Mouse (Mus musculus): ENCODE results near the gene Nfatc2. TPM values are rescaled to one million over a fixed set of nuclear protein-coding genes. Genes with fewer than 3 reads are reported as not detected.
A peak's percentile ranks its signal among the peaks of the same experiment; 100 is the strongest.

The Nfatc2 gene
- polyA plus RNA-seq, 1 experiment from 2014 or later: 2.0 TPM

DNA sequence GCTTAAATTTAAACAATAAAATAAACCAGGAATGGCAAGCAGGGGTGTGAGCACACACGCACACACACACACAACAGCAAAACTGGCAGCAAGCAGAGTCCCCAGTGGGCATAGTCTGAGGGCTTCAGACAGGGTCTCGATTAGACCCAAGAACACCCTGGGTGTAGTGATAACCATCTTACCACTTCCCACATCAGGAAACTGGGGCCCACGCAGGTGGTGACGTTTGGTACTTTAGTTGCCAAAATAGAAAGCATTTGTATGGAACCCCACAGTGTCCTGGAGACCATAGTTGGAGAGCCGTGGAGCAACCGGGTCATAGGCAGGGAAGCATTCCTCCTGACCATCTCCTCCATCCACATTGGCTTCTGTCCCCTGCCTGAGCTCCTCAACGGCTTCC lies 5.8 kb downstream of the Nfatc2 start:
- no peak overlapping the region for H3K27ac ChIP-seq
- H3K36me3 ChIP-seq (ENCODE audit: insufficient read depth, low read length): no peaks in the 10 kb centered on the region
- no peaks in the 10 kb centered on the region for H3K9me3 ChIP-seq (replicated peaks; ENCODE audit: low read length)
- 76% methylated on average over 7 of the region's 7 CpGs for WGBS
- DNase-seq (ENCODE audit: low spot score) (no peak), ATAC-seq (replicated peaks; ENCODE audit: low FRiP score, low read depth) (no peak)
- H3K4me1 ChIP-seq (replicated peaks; ENCODE audit: insufficient read depth, low read length): no peaks in the 10 kb centered on the region
- H3K4me3 ChIP-seq (replicated peaks; ENCODE audit: low read depth, low read length): no peak overlapping the region
- H3K27me3 ChIP-seq (ENCODE audit: insufficient read depth, low read length): no peaks in the 10 kb centered on the region
- TF ChIP-seq CTCF (IDR thresholded peaks at IDR 0.05; ENCODE audit: low read depth): no peak
- no peak overlapping the region for H3K9ac ChIP-seq (ENCODE audit: low read depth, low read length)
- H3K4me2 ChIP-seq (ENCODE audit: low read length): no peak overlapping the region

DNA sequence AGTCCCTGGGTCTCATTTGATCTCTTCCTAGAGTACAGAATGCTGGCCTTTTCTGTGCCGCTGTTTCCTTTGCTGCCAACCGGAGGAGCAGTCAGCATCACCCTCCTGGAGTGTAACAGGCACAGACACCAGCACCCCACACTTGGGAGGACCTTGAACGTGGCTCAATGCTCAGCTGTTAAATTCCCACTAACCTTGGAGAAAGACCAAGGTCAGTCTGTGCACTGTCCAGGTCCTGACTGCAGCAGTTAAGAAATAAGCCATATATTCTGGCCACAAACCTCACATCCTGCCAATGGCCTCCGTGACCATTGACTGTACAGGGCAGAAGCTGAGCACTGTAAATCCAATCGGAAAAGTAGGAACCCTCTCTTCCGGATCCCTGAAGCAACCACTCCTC lies 7.8 kb downstream of the Nfatc2 start:
- DNase-seq (ENCODE audit: low spot score) (no peak), ATAC-seq (replicated peaks; ENCODE audit: low FRiP score, low read depth) (no peak)
- no peaks in the 10 kb centered on the region for H3K27me3 ChIP-seq (ENCODE audit: insufficient read depth, low read length)
- no peaks in the 10 kb centered on the region for H3K9me3 ChIP-seq (replicated peaks; ENCODE audit: low read length)
- no peak for TF ChIP-seq CTCF (IDR thresholded peaks at IDR 0.05; ENCODE audit: low read depth)
- H3K27ac ChIP-seq: no peak overlapping the region
- H3K4me3 ChIP-seq (replicated peaks; ENCODE audit: low read depth, low read length): no peak overlapping the region
- no peaks in the 10 kb centered on the region for H3K36me3 ChIP-seq (ENCODE audit: insufficient read depth, low read length)
- no peak overlapping the region for H3K9ac ChIP-seq (ENCODE audit: low read depth, low read length)
- no peak overlapping the region for H3K4me2 ChIP-seq (ENCODE audit: low read length)
- WGBS: 79% methylated on average over 6 of the region's 6 CpGs
- peaks cover 11% of the 10 kb centered on the region; the same call in 1 of the 2 replicates for H3K4me1 ChIP-seq (replicated peaks; ENCODE audit: insufficient read depth, low read length)

DNA sequence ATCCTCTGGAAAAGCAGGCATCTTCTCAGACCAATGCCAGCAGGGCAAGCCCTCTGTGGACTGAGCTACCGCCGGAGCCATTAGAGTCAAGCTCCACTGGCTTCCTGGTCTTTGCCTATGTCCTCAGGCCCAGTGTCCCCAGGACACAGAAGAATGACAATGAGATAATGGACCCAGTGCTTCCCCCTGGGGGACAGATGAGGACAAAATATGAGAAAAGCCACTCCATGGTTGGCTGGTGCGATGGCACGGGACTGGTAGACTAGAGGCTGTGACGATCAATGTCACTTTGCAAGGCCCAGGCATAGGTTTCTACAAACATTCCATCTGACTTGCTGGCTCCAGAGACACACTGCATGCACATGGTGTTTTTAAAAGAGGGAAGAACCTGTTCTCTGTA lies 8.5 kb downstream of the Nfatc2 start:
- ATAC-seq (replicated peaks; ENCODE audit: low FRiP score, low read depth) (no peak), DNase-seq (ENCODE audit: low spot score) (no peak)
- no peak overlapping the region for H3K27ac ChIP-seq
- no peak overlapping the region for H3K9ac ChIP-seq (ENCODE audit: low read depth, low read length)
- H3K36me3 ChIP-seq (ENCODE audit: insufficient read depth, low read length): no peaks in the 10 kb centered on the region
- no peaks in the 10 kb centered on the region for H3K27me3 ChIP-seq (ENCODE audit: insufficient read depth, low read length)
- WGBS: 80% methylated on average over 5 of the region's 5 CpGs
- H3K4me3 ChIP-seq (replicated peaks; ENCODE audit: low read depth, low read length): no peak overlapping the region
- no peak overlapping the region for H3K4me2 ChIP-seq (ENCODE audit: low read length)
- H3K4me1 ChIP-seq (replicated peaks; ENCODE audit: insufficient read depth, low read length): peaks cover 13% of the 10 kb centered on the region; the same call in 1 of the 2 replicates
- peak; percentile 58 for TF ChIP-seq CTCF (IDR thresholded peaks at IDR 0.05; ENCODE audit: low read depth)
- no peaks in the 10 kb centered on the region for H3K9me3 ChIP-seq (replicated peaks; ENCODE audit: low read length)

DNA sequence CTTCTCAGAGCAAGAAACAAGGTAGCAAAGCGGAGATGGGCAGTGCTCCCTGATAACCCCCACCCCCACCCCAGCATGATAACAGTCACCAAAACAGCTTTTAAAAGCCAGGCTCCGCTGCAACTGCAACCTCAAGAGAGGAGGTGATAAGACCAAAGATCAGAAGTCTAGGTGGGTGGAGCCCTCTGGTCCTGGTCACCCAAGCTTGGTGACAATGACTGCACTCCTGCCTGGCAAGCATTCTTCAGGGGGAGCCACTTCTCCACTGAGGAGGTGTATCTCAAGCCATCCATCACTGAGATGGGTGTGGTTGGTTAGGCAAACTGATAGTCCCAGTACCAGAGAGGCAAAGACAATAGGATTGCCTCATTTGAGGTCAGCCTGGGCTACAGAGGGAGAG lies 10.4 kb downstream of the Nfatc2 start:
- Histone ChIP-seq H3K4me1 (replicated peaks; ENCODE audit: insufficient read depth, low read length) (peaks cover 15% of the 10 kb centered on the region; the same call in 1 of the 2 replicates), H3K27ac (no peak overlapping the region), H3K9ac (ENCODE audit: low read depth, low read length) (no peak overlapping the region), H3K9me3 (replicated peaks; ENCODE audit: low read length) (no peaks in the 10 kb centered on the region), H3K27me3 (ENCODE audit: insufficient read depth, low read length) (no peaks in the 10 kb centered on the region), H3K4me2 (ENCODE audit: low read length) (no peak overlapping the region), H3K36me3 (ENCODE audit: insufficient read depth, low read length) (no peaks in the 10 kb centered on the region), H3K4me3 (replicated peaks; ENCODE audit: low read depth, low read length) (no peak overlapping the region)
- DNase-seq (ENCODE audit: low spot score) (no peak), ATAC-seq (replicated peaks; ENCODE audit: low FRiP score, low read depth) (no peak)
- no peak for TF ChIP-seq CTCF (IDR thresholded peaks at IDR 0.05; ENCODE audit: low read depth)
- WGBS: 88% methylated on average over 2 of the region's 2 CpGs

DNA sequence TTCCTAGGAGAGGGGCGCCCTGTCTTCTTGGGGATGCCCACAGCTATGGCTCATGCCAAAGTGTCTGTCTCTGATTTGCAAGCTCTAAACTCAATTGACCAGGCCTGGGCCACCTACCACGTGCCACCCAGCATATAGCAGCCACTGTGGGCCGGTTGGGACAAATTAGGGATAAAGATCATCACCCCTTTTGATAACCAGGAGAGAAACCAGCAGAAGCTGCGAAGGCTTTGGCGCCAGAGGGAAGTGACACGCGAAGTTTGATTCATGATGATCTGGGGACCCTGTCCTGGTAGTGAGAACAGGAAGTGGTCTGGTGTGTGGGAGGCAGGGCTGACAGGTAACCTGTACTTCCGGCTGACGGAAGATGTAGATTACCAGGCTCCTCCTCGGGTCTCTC lies 10.9 kb downstream of the Nfatc2 start:
- Histone ChIP-seq H3K4me1 (replicated peaks; ENCODE audit: insufficient read depth, low read length) (peaks cover 15% of the 10 kb centered on the region; the same call in 1 of the 2 replicates), H3K9me3 (replicated peaks; ENCODE audit: low read length) (no peaks in the 10 kb centered on the region), H3K4me2 (ENCODE audit: low read length) (peak overlapping the region; percentile 76), H3K36me3 (ENCODE audit: insufficient read depth, low read length) (no peaks in the 10 kb centered on the region), H3K27ac (0 out of 2 replicates have a peak overlapping the region, but pooled peaks have one; percentile 19), H3K9ac (ENCODE audit: low read depth, low read length) (peak overlapping the region; percentile 62; the same call in 1 of the 2 replicates), H3K27me3 (ENCODE audit: insufficient read depth, low read length) (no peaks in the 10 kb centered on the region), H3K4me3 (replicated peaks; ENCODE audit: low read depth, low read length) (peak overlapping the region; percentile 44)
- ATAC-seq (replicated peaks; ENCODE audit: low FRiP score, low read depth) (0 out of 2 replicates have a peak, but pooled peaks have one; percentile 15), DNase-seq (ENCODE audit: low spot score) (no peak)
- no peak for TF ChIP-seq CTCF (IDR thresholded peaks at IDR 0.05; ENCODE audit: low read depth)
- WGBS: 28% methylated on average over 10 of the region's 10 CpGs

DNA sequence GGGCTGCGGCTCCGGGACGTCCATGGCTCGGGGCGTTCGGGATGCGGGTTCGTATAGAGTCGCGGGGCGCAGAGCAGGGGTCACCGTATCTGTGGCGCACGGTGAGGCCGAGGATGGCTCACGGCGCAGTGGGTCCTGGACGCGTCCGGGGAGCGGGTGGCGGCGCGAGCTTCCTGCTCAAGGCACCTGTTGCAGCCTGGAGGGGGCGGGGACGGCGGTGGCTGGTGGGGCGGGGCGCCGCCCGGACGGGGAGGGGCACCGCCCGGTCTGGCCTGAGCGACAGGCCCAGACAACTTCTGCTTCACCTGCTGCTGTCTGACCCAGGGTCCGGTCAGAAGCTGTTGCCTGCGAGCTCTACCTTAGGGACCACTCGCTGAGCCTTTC lies 11.3 kb downstream of the Nfatc2 start:
- H3K27me3 ChIP-seq (ENCODE audit: insufficient read depth, low read length): no peaks in the 10 kb centered on the region
- under 1% methylated on average over 35 of the region's 38 CpGs for WGBS
- H3K4me3 ChIP-seq (replicated peaks; ENCODE audit: low read depth, low read length): peak overlapping the region; percentile 44
- H3K9ac ChIP-seq (ENCODE audit: low read depth, low read length): peak overlapping the region; percentile 62
- peak overlapping the region; percentile 76 for H3K4me2 ChIP-seq (ENCODE audit: low read length)
- peaks cover 15% of the 10 kb centered on the region; the same call in 1 of the 2 replicates for H3K4me1 ChIP-seq (replicated peaks; ENCODE audit: insufficient read depth, low read length)
- DNase-seq (ENCODE audit: low spot score) (no peak), ATAC-seq (replicated peaks; ENCODE audit: low FRiP score, low read depth) (peak; percentile 85)
- H3K27ac ChIP-seq: 0 out of 2 replicates have a peak overlapping the region, but pooled peaks have one; percentile 19
- TF ChIP-seq CTCF (IDR thresholded peaks at IDR 0.05; ENCODE audit: low read depth): no peak
- no peaks in the 10 kb centered on the region for H3K36me3 ChIP-seq (ENCODE audit: insufficient read depth, low read length)
- H3K9me3 ChIP-seq (replicated peaks; ENCODE audit: low read length): no peaks in the 10 kb centered on the region

Data from kidney, postnatal 0 days (tissue).